Mouse (Mus musculus): ENCODE measurements at regions not wholly inside any gene's neighbourhood (a gene's known extent, or its start where the extent isn't known, plus 50 kb on each side); places are given as distances from the start of the nearest gene placed in this dataset.

DNA sequence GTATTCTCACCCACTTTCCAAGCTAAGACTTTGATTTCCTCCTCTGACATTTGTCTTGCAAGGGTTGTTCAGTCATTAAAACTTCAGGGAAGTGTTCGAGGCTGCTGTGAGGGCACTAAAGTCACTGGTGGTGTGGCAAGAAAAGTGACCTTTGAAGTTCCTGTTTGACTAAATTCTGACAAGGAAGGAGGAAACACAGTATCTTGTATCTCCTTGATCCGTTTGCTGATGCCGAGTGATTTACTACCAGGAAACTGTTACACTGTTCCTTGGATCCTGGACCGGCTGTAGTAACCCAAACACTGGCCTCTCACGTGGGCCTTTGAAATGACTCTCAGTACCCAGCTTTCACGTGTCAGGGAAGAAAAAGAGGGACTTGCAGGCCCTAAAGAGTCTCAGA, 53.5 kb upstream of the Ralgapa2 start:
- no peak for DNase-seq (ENCODE audit: low spot score)

- no peak for DNase-seq (ENCODE audit: low spot score)
Measured at GRCm38 (mm10) chr2:146568171-146568842, 56.2 kb upstream of the Ralgapa2 start.

- DNase-seq (ENCODE audit: low spot score) = no peak
Measured at GRCm38 (mm10) chr2:146571036-146571435, 58.9 kb upstream of the Ralgapa2 start.

DNA sequence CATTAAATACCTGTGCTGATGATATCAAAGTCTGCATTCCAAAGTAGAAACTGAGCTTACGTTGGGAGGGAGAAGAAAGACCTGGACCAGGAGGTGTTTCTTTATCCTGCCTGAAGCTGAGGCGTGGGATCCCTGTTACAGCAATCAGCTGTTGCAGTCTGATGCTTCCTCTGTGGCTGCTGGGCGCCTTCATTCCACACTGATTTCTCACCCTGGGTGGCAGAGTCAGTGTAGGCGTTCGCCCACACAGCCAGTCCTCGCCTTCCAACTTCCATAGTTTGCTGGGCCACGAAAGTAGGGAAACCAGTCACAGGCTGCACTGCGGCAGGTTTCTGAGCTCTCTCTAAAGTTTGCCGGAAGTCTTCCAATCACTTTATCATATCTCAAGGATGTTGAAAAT, 59.7 kb upstream of the Ralgapa2 start:
- no peak for DNase-seq (ENCODE audit: low spot score)

- no peak for DNase-seq (ENCODE audit: low spot score)
Measured at GRCm38 (mm10) chr2:146575610-146576297, 63.6 kb upstream of the Ralgapa2 start.

DNA sequence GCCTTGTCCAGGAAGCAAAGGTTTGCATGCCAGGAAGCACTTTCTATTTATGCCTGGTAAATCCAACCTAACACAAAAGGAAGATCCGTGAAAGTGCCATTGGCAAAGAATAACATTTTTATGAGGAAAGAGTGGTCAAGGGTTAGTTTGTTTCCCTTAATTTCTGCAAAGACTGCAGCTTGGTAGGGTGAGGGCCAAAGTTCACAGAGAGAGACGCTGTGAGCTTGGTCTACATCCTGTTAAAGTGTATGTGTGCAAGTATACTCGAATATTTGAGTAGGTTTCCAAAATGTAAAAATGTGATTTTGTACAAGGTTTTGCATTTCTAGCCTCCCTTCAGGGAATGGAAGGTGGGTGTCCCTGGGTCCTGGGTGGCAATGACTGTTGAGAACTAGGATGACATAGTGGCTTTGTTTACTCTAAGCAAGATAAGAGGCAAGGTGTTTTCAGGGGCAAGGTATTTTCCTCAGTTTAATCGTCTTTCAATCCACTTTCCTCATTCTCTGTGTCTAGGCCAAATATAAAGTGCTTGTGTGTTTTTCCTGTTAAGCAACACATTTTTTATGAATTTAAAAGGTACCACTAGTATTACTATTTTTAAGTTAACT, 64.3 kb upstream of the Ralgapa2 start:
- no peak for DNase-seq (ENCODE audit: low spot score)

- no peak for DNase-seq (ENCODE audit: low spot score)
Measured at GRCm38 (mm10) chr2:146577096-146577495, 65.0 kb upstream of the Ralgapa2 start.

DNA sequence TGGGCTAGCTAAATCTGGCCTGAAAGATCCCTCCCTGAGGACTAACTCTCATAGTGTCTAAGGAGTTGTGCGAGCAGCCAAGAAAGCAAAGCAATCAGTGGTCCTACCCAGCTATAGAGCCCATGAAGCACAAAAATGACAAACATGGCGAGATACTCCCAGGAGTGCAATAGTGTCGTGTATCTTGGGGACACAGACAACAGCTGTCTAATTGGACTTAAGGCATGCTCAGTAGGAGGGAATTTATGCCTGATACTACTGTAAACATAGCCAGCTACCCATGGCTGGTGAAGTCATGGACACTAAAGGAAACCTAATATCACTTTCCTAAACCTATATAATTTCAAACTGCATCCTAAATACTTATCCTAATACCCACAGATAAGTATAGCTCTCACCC, 69.1 kb upstream of the Ralgapa2 start:
- DNase-seq (ENCODE audit: low spot score) = no peak

DNA sequence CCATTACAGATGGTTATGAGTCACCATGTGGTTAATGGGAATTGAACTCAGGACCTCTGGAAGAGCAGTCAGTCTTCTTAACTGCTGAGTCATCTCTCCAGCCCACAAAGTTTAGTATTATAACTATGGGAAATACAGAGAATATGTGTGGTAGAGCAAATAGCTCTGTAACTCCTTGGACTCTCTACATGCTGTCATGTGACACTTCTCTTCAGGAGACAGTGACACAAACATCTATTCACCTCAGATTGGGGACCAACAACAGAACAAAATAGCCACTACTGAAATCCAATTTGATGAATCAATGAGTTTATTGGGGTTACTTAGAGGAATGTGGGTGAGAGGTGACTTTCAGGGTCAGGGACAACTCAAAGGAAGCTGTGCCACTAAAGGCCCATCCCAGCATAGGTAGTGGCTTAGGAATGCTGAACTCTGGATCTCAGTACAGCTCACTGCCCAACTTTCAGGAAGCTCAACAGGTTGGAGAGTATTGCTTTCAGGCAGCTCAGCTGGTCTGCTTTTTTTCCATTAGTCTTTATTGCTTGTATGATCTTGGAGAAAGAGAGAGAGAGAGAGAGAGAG, 71.8 kb upstream of the Ralgapa2 start:
- no peak for DNase-seq (ENCODE audit: low spot score)

DNA sequence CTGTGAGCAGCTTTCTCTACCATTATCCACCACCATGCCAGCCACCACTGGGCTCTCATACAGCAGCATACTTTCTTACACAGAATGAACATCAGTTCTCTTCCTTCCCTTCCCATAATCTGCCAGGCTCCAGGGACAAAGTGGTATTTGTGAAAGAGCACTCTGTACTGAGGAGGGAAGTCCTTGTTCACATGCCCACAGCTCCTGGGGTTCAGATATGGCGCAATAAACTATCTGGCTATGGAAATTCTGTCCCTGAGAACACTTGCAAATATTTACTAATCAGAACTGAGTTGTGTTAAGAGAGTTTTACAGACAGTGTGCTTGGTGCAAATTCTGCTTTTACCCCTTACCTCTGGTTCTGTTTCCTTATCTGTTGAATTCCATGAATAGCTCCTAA, 74.2 kb upstream of the Ralgapa2 start:
- no peak for DNase-seq (ENCODE audit: low spot score)

- DNase-seq (ENCODE audit: low spot score) = no peak
Measured at GRCm38 (mm10) chr2:146586981-146587380, 74.8 kb upstream of the Ralgapa2 start.

DNA sequence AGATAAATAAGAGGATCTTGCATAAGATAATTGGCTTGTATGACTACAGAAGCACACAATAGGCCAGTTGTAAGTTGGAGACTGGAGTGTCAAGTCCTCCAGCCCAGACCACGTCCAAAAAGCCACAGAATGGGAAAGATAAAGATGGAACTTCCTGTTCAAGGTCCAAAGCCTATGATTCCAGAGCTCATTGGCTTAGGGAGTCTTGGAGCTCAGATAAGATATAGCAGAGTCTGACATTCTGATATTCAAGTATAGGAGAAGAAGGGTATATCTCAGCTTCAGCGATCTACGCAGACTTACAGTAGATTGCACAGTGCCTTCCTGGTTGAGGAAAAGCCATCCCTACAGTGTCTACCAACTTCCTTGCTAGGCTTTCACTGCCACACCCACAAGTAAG, 77.7 kb upstream of the Ralgapa2 start:
- DNase-seq (ENCODE audit: low spot score) = no peak

DNA sequence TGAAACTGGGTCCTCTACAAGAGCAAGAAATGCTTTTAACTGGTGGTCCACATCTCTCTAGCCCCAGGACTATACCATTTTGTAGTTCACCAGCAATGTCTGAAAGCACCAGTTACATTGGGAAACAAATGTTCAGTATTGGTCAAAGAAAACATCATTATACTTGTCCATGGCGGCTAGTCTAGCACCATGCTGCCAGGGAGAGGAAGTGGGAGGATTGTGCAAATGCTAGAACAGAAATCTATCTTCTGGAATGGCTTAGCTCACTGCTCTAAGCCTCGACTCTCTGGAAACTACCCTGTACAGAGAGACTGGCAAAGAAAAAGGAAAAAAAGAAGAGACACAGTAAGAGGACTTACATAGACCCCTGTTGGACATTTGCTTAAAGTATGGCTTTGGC, 81.1 kb upstream of the Ralgapa2 start:
- no peak for DNase-seq (ENCODE audit: low spot score)

DNA sequence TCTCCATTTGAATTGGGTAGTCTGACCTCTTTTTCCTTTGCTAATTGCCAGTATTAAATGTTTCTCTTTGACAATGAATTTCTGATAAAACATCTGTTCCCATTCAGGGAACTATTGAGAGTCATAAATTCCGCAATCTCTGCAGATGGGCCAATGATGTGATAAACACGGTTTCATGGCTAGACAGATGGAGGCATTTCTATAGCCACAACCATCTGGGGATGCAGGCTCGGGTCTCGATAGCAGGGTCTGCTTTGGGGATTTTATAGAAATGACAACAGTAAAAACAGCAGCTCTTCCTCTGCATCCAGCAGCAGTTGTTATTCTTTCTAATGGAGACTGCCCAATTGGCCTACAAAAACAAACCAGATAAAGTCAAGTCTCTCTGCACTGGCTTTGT, 82.1 kb upstream of the Ralgapa2 start:
- DNase-seq (ENCODE audit: low spot score) = no peak

GRCm38 (mm10) chr2:146595673-146596072, 83.5 kb upstream of the Ralgapa2 start:
- DNase-seq (ENCODE audit: low spot score) = no peak

DNA sequence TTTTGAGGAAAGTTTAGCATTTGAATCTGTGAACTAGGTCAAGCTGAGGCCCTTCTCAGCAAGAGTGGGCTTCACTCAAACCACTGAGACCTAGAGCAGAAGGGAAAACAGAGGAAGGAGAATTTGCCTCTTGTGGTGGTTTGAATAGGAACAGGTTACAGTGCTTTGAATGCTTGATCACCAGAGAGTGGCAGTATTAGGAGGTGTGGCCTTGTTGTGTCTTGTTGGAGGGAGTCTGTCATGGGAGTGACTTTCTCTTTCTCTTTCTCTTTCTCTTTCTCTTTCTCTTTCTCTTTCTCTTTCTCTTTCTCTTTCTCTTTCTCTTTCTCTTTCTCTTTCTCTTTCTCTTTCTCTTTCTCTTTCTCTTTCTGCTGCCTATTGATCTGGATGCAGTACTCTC, 94.0 kb upstream of the Ralgapa2 start:
- DNase-seq (ENCODE audit: low spot score) = no peak

DNA sequence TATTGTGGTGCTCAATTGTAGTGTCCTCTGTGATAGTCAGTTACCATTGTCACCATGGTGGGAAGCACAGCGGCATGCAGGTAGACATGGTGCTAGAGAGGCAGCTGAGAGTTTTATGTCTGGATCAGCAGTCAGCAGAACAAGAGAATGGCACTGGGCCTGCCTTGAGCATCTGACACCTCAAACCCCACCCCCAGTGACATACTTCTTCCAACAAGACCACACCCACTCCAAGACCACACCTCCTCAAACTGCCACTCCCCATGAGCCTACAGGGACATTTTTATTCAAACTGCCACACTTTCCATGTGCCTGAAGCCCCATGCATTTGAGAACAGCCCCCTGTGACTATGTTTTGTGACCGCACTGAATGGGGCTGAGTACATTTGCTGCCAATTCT, 98.8 kb upstream of the Ralgapa2 start:
- DNase-seq (ENCODE audit: low spot score) = no peak

DNA sequence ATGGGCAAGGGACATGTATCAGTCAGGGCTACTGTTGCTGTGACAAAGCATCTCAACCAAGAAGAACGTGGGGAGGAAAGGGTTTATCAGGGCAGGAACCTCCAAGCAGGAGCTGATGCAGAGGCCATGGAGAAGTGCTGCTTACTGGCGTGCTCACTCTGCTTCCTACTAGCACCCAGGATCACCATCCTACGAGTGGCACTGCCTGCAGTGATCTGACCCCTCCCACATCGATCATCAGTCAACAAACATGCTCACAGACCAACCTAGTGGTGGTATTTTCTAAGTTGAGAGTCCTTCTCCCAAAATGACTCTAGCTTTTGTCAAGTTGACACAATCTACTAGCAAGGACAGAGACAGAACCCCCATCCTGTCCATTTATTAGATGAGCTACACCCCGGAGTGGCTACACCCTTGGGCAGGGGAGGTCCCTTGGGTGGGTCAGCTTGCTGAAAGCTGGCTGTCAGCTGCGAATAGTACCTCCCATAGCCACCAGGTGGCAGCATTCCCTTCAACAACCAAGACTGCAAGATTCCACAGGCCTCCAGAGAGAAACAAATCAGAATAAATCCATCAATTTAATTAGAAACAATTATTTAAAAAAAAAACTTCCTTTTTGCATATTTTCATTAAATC, 99.9 kb upstream of the Ralgapa2 start:
- peak; percentile 26 for DNase-seq (ENCODE audit: low spot score)

DNA sequence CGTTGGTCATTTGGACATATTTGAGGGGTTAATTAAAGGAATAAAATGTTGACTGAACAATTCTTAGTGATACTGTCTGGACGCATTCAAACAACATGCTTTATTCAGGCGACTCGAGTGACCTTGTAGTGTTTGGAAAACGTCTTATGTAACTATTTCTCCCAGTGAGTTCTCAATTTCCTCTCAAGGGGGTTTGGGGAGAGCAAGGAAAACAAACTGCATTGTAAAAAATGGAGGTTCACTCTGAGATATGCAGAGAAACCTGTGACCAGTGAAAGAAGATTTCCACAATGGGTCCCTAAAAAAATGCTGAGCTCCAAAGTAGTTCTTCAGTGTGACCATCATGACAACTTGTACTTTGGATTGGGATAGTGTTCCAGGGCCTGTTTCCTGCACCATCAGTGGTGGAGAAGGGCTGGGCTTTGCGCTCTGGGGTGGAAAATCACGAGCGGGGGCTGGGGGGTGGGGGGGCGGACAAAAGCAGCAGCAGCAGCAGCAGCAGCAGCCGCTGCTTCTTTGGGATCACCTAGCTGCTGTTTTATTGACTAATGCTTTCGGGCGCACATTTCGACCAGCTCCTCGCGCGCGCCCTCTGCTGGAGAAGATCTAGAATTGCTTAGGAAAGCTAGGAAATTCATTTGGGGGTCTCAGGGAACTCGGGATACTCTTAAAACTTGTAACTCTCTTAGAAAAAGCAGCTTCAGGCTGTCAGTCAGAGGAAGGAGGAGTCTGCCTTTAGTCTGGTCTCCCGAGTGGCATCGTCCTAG, 100.6 kb upstream of the Ralgapa2 start:
- DNase-seq (ENCODE audit: low spot score) = peak; percentile 3

GRCm38 (mm10) chr2:146621167-146621566, 109.0 kb upstream of the Ralgapa2 start:
- peak; percentile 14 for DNase-seq (ENCODE audit: low spot score)

DNA sequence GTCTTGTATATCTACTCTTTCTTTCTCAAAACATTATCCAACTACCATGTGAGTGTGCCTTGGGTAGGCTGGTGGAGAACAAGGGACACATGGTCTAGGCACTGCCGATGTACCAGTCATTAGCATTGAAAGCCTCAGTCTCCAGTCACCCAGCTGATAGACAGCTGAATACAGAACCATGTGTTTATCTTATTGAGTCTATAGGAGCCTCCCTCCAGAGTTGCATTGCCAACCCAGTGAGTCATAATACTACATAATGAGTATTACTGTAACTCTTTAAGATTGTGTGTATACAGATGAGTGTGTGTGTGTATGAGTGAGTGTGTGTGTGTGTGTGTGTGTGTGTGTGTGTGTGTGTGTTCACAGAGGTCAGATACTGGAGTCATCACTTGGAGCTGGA, 110.9 kb upstream of the Ralgapa2 start:
- DNase-seq (ENCODE audit: low spot score) = no peak

- no peak for DNase-seq (ENCODE audit: low spot score)
Measured at GRCm38 (mm10) chr2:146624207-146624606, 112.1 kb upstream of the Ralgapa2 start.

Data from ovary, postnatal 10 days (tissue).